Mouse (Mus musculus): ENCODE measurements around the gene Cks2. TPM values are rescaled to one million over a fixed set of nuclear protein-coding genes. Genes with fewer than 3 reads are reported as not detected.

The Cks2 gene
- 248 and 312 TPM in 2 replicates for polyA plus RNA-seq (2016; fragmentation: Nextera tagmentation; extraction: Ambion mirVana)

DNA sequence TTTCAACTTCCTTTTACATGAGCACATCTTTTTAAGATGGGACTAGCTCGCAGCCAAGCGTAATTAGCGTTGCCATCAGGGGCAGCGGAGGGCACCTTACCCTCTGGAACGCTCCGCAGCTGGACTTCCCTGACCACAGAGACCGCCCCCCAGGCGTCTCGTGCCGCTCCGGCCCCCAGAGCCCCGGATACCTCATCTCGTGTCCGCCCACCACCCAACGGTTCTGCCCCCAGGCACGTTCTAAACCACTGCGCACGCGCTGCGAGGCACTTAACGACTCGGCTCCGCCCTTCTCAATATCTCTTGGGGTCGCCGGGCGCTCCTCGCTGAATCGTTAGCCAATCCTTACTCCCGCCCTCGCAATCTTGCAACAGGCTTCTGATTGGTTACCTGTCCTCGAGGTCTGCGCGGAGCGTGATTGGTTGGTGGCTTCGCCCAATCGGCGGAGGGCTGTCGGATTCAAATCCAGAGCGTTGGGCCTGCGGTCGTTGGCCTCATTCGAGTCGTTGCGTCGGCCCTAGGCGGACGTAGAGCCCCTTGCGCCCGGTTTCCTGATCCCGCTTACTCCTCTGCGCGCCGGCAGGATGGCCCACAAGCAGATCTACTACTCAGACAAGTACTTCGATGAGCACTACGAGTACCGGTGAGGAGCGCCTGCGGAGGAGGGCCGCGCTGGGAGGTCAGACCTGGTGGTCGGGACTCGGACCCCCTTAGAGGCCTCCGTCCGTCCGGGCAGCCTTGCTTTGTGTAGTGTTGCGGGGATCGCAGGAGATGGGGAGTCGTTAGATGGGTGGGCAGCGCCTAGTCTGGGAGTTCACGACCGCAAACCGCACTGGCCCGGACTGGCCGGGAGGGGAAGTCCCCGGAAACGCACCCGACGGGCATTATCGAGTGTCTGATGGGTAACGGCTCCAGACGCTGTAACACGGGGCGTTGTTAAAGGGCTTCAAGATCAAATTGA lies at the start of gene Cks2:
TSS of gene Cks2 (plus strand) at position 404 of the 961 bp plus-strand sequence.
- H3K27me3 ChIP-seq (ENCODE audit: insufficient read depth, poor library complexity, severe bottlenecking), result no peaks in the 10 kb centered on the region
- peaks cover 30% of the 10 kb centered on the region for H3K4me1 ChIP-seq
- peaks cover 4% of the 10 kb centered on the region; the same call in 1 of the 2 replicates for H3K36me3 ChIP-seq
- under 1% methylated on average over 83 of the region's 83 CpGs for WGBS
- H3K27ac ChIP-seq, result peak within 1 kb of the TSS; percentile 95
- H3K4me3 ChIP-seq, result peak within 1 kb of the TSS; percentile 79
- peak; percentile 100 for DNase-seq (ENCODE audit: low spot score)
- no peaks in the 10 kb centered on the region for H3K9me3 ChIP-seq

DNA sequence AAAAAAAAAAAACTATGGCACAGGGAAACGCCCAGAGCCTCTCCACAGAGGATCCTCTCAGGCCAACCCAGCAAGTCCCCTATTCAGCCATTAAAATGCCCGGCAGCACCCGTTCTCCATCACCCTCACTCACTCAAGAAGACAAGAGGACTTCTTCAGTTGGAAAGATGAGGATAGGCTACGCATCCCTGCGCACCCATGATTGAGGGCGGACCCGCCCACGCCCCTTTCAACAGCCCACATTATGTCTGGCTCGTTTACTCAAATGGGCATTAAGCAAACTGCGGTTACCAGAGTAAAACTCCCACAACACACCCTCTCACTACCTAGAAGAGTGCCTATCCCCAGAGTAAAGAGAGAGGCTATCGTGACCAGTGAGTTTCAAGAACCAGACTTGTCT lies 49.6 kb upstream of the Cks2 start:
- Histone ChIP-seq H3K4me3 (peak overlapping the region; percentile 70), H3K4me1 (peaks cover 5% of the 10 kb centered on the region), H3K9me3 (no peaks in the 10 kb centered on the region), H3K36me3 (no peaks in the 10 kb centered on the region), H3K27ac (no peak overlapping the region), H3K27me3 (ENCODE audit: insufficient read depth, poor library complexity, severe bottlenecking) (peaks cover 27% of the 10 kb centered on the region)
- WGBS, result 49% methylated on average over 11 of the region's 11 CpGs
- no peak for DNase-seq (ENCODE audit: low spot score)

DNA sequence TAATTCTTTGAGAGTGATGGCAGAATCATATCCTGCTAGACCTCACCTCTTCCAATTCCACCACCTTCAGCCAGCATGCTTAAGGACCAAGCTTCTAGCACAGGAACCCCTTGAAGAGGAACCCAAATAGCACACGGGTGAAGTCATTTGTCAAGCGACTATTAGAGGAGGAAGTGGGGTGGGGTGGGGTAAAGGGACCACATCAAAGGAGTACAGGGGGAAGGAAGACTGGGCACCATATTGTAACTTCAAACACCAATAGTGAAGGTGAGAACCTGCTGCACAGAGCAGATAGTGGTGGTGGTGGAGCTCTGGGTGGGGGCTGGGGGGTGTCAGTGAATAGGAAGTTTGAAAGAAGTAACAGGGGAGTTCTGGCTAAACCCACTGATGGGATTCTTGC lies 47.0 kb upstream of the Cks2 start:
- H3K9me3 ChIP-seq, result no peaks in the 10 kb centered on the region
- no peak for DNase-seq (ENCODE audit: low spot score)
- H3K4me3 ChIP-seq, result no peak overlapping the region
- peaks cover 7% of the 10 kb centered on the region for H3K4me1 ChIP-seq
- no peak overlapping the region for H3K27ac ChIP-seq
- WGBS, result 45% methylated on average over 2 of the region's 2 CpGs
- H3K36me3 ChIP-seq, result no peaks in the 10 kb centered on the region
- H3K27me3 ChIP-seq (ENCODE audit: insufficient read depth, poor library complexity, severe bottlenecking), result peaks cover 28% of the 10 kb centered on the region

DNA sequence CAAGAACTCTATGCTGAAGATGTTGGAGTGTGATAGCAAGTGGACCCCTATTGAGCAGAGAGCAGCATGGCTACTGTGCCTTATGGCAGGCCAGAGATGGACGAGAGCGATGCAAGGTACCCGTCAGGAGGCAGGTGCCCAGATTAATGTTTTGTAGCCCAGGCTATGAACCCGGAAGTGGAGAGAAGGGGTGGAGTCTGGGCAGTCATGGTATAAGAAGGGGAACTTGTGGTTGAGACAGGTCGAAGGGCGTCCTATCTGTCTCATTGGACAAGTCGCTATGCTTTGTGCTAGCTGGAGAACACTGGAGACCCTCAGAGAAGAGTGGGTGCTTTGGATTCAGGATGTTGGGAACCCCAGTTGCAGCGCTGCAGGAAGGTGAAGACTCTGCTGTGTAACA lies 44.9 kb upstream of the Cks2 start:
- Histone ChIP-seq H3K9me3 (no peaks in the 10 kb centered on the region), H3K4me1 (peaks cover 11% of the 10 kb centered on the region; the same call in 1 of the 2 replicates), H3K27ac (no peak overlapping the region), H3K4me3 (no peak overlapping the region), H3K27me3 (ENCODE audit: insufficient read depth, poor library complexity, severe bottlenecking) (peaks cover 20% of the 10 kb centered on the region), H3K36me3 (no peaks in the 10 kb centered on the region)
- WGBS, result 86% methylated on average over 8 of the region's 8 CpGs
- DNase-seq (ENCODE audit: low spot score), result no peak

DNA sequence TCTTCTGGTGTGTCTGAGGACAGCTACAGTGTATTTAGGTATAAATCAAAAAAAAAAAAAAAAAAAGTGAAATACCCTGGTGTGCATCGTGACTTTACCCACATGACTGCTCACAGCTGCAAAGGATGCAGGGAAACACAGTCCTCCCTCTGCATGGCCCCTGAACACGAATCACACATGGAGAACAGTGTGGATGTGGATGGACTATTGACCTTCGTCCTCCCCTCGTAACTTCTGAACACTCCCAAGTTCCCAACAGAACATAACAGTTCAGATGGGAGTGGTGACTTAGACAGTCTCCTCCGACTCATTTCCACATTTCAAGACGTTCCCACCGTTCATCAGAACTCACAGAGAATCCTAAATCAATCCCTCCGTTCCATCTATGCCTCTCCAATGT lies 42.3 kb upstream of the Cks2 start:
- Histone ChIP-seq H3K36me3 (no peaks in the 10 kb centered on the region), H3K4me1 (peaks cover 11% of the 10 kb centered on the region; the same call in 1 of the 2 replicates), H3K9me3 (no peaks in the 10 kb centered on the region), H3K4me3 (no peak overlapping the region), H3K27ac (no peak overlapping the region), H3K27me3 (ENCODE audit: insufficient read depth, poor library complexity, severe bottlenecking) (peaks cover 6% of the 10 kb centered on the region; the same call in 1 of the 2 replicates)
- DNase-seq (ENCODE audit: low spot score), result no peak
- WGBS, result 75% methylated on average over 8 of the region's 8 CpGs

DNA sequence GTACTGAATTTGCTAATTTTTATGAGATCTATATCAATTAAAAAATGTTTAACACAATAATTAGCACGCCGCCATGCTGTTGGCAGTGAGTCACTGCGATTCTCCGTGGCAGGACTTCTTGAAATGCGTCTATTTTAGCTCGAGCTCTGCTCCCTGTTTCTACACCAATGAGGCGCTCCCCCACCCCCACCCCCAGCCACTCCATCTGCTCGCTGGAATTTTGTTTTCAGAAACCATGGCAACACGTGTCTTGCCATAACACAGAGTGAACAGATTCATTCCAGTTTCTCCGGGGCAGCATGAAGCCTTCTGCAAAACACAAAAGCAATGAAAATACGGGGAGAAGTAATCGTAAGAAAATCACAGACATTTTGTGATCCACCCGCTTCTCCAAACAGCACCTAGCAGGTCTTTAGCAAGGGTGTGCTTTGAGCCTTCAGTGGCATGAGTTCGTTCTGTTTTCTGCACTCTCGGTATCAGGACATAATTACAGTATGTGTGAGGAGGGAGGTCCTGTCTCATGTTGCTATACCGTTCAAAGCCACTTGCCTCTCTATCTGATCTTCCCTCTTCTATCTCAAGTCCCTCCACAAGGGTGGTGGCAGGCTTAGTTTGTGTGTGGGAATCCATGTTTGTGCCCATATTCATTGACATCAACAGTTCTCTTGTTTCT lies 41.7 kb upstream of the Cks2 start:
- Histone ChIP-seq H3K9me3 (no peaks in the 10 kb centered on the region), H3K27ac (no peak overlapping the region; the same call in 1 of the 2 replicates), H3K36me3 (no peaks in the 10 kb centered on the region), H3K27me3 (ENCODE audit: insufficient read depth, poor library complexity, severe bottlenecking) (peaks cover 6% of the 10 kb centered on the region; the same call in 1 of the 2 replicates), H3K4me3 (peak overlapping the region; percentile 41), H3K4me1 (peaks cover 11% of the 10 kb centered on the region; the same call in 1 of the 2 replicates)
- 29% methylated on average over 16 of the region's 16 CpGs for WGBS
- DNase-seq (ENCODE audit: low spot score), result peak; percentile 82

DNA sequence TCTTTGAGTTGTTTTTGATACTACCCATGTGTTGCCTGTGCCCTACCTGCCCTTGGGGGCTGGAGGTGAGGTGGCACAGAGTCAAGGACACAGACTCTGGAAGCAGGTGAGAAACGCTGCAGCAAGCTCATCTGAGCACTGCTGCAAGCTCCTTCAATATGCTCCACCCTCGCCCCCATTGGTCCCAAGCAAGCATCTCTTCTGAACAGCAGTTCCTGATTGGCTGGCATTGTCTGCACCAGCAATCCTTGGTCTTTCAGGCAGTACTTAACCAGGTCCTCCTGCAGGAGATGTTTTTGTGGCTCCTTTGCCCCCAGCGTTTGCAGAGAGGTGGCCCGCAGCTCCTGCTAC lies 41.2 kb upstream of the Cks2 start:
- no peak overlapping the region for H3K27ac ChIP-seq
- H3K9me3 ChIP-seq, result no peaks in the 10 kb centered on the region
- DNase-seq (ENCODE audit: low spot score), result no peak
- WGBS, result 38% methylated on average over 4 of the region's 4 CpGs
- H3K4me3 ChIP-seq, result peak overlapping the region; percentile 41; the same call in 1 of the 2 replicates
- no peaks in the 10 kb centered on the region for H3K36me3 ChIP-seq
- H3K27me3 ChIP-seq (ENCODE audit: insufficient read depth, poor library complexity, severe bottlenecking), result peaks cover 6% of the 10 kb centered on the region; the same call in 1 of the 2 replicates
- H3K4me1 ChIP-seq, result peaks cover 11% of the 10 kb centered on the region; the same call in 1 of the 2 replicates

DNA sequence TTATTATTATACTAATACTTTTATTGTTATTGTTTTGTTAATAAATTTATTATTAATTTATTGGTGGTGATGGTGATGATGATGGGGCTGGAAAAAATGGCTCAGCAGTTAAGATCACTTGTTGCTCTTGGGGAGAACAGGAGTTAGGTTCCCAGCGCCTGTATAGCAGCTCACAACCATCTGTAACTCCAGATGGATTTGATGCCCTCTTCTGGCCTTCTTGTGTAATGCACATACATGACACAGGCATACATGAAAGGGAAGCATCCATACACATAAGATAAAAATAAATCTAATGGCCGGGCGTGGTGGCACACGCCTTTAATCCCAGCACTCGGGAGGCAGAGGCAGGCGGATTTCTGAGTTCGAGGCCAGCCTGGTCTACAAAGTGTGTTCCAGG lies 35.8 kb upstream of the Cks2 start:
- 92% methylated on average over 7 of the region's 7 CpGs for WGBS
- no peak overlapping the region for H3K4me3 ChIP-seq
- no peaks in the 10 kb centered on the region for H3K27me3 ChIP-seq (ENCODE audit: insufficient read depth, poor library complexity, severe bottlenecking)
- DNase-seq (ENCODE audit: low spot score), result no peak
- no peak overlapping the region for H3K27ac ChIP-seq
- H3K36me3 ChIP-seq, result no peaks in the 10 kb centered on the region
- H3K9me3 ChIP-seq, result no peaks in the 10 kb centered on the region
- peaks cover 4% of the 10 kb centered on the region; the same call in 1 of the 2 replicates for H3K4me1 ChIP-seq

DNA sequence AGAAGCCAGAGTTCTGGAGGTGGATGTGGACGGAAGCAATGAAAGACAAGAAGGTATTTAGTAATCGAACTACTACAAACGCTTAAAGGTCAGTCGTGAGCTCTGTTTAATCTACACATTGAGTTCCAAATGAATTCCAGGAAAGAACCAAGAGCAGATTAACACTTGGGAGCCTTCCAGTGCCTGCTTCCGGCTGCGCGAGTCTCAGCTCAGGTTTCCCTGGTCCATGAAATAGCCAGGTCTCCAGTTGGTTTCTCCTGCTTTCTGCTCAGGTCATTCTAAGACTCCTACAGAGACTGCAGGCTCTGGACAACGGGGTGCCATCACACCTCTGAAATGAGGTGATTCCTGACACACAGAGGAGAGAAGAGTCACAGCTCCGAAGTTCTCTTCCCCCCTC lies 34.0 kb upstream of the Cks2 start:
- H3K4me3 ChIP-seq, result peak overlapping the region; percentile 12; the same call in 1 of the 2 replicates

DNA sequence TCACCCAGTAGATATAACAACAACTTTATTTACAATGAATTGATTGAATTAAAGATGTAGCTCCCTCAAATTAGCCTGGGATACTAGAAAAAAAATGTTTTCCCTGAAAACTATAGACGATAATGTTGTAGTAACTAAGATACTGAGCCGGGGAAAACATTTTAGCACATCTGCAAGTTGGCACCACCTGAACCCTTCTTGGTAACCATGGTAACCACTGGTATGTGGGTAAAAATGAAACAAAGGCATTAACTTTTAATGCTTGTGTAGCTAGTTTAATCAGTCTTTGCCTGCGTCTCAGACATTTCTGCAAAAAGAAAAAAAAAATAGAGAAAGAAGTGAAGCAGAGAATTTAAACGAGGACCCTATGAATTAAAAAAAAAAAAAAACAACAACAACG lies 33.5 kb upstream of the Cks2 start:
- no peak overlapping the region for H3K4me3 ChIP-seq
- no peaks in the 10 kb centered on the region for H3K36me3 ChIP-seq
- H3K9me3 ChIP-seq, result no peaks in the 10 kb centered on the region
- DNase-seq (ENCODE audit: low spot score), result no peak
- peaks cover 4% of the 10 kb centered on the region; the same call in 1 of the 2 replicates for H3K4me1 ChIP-seq
- 57% methylated on average over 5 of the region's 5 CpGs for WGBS
- no peak overlapping the region for H3K27ac ChIP-seq
- no peaks in the 10 kb centered on the region for H3K27me3 ChIP-seq (ENCODE audit: insufficient read depth, poor library complexity, severe bottlenecking)

More for the DNA sequence above, 34.0 kb upstream of the Cks2 start:
- Histone ChIP-seq H3K4me1 (peaks cover 4% of the 10 kb centered on the region; the same call in 1 of the 2 replicates), H3K27me3 (ENCODE audit: insufficient read depth, poor library complexity, severe bottlenecking) (no peaks in the 10 kb centered on the region), H3K27ac (no peak overlapping the region), H3K36me3 (no peaks in the 10 kb centered on the region), H3K9me3 (no peaks in the 10 kb centered on the region)
- no peak for DNase-seq (ENCODE audit: low spot score)
- 12% methylated on average over 9 of the region's 9 CpGs for WGBS

DNA sequence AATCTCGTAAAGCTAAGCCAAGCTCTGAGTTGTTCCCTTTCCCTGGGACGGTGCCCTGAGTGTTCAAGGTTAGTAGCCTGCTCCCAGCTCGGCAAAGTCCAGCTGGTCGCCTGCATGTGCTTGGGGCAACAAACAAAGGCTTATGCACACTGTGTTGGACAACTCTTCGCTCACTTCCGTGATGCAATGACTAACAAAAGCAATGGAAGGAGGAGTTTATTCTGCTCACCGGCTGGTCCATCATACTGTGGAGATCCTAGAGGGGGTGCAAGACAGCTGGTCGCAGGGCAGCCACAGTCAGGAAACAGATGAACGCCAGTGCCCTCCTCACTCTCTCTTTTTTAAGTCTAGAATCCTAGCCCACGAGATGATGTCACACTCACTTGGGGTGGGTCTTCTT lies 29.2 kb upstream of the Cks2 start:
- Histone ChIP-seq H3K9me3 (no peaks in the 10 kb centered on the region), H3K27me3 (ENCODE audit: insufficient read depth, poor library complexity, severe bottlenecking) (no peaks in the 10 kb centered on the region), H3K4me3 (no peak overlapping the region), H3K4me1 (peaks cover 4% of the 10 kb centered on the region; the same call in 1 of the 2 replicates), H3K36me3 (no peaks in the 10 kb centered on the region), H3K27ac (no peak overlapping the region)
- no peak for DNase-seq (ENCODE audit: low spot score)
- WGBS, result 62% methylated on average over 10 of the region's 10 CpGs

DNA sequence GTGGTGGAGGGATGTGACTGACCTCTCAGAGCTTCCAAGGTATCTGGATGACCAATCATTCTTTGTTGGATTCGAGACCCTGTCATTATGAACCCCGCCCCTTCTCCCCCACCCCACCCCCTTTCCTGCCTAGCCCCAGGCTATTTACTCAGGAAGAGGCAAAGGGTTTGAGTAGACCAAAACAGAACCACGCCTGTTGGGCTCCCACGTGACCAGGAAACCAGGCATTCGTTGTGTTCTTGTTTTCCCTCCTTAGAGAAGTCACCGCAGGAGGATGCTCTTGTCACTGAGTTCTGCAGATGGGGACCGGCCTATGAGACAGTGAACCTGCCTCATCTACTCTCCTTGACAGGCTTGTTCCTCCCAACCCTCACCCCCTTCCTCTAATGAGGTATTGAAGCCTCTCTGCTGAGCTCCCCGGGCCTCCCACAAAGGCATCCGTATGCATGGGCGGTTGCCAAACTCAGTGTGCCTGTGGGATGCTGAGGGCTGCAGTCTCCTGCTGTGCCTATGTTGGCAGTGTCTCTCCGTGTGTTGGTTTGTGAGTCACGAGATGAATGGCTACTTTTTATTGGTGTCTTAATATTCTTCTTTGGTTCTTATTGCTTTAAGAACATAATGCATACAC lies 28.5 kb upstream of the Cks2 start:
- Histone ChIP-seq H3K4me1 (no peaks in the 10 kb centered on the region), H3K27me3 (ENCODE audit: insufficient read depth, poor library complexity, severe bottlenecking) (no peaks in the 10 kb centered on the region), H3K4me3 (no peak overlapping the region), H3K36me3 (no peaks in the 10 kb centered on the region), H3K27ac (no peak overlapping the region), H3K9me3 (no peaks in the 10 kb centered on the region)
- 19% methylated on average over 12 of the region's 12 CpGs for WGBS
- DNase-seq (ENCODE audit: low spot score), result no peak

Data from heart, embryonic 10.5 days (tissue).